Mouse (Mus musculus): Measurements from ENCODE around the gene Tnpo3. TPM values are rescaled to one million over a fixed set of nuclear protein-coding genes. Genes with fewer than 3 reads are reported as not detected.

Gene Tnpo3
- total and polyA plus RNA-seq, 2 experiments, result 26.8 to 34.7 TPM

- Histone ChIP-seq H3K79me2 (ENCODE audit: control insufficient read depth, insufficient read depth, low read length) (no peaks in the 10 kb centered on the region), H3K9ac (ENCODE audit: low read depth, low read length) (no peak overlapping the region), H3K27ac (replicated peaks; ENCODE audit: insufficient read depth, low read depth, low read length) (no peak overlapping the region), H3K4me1 (ENCODE audit: control insufficient read depth, insufficient read depth, low read length) (peaks cover 3% of the 10 kb centered on the region), H3K36me3 (ENCODE audit: control insufficient read depth, insufficient read depth, low read length) (no peaks in the 10 kb centered on the region), H3K27me3 (ENCODE audit: control insufficient read depth, insufficient read depth, low read length) (no peaks in the 10 kb centered on the region), H3K4me3 (ENCODE audit: insufficient read depth, low read depth, low read length) (no peak overlapping the region)
- DNase-seq (ENCODE audit: extremely low read depth, low read depth, low spot score), result no peak
- WGBS, result 77% methylated on average over 2 of the region's 2 CpGs
- no peak for TF ChIP-seq POLR2A (IDR thresholded peaks at IDR 0.05; ENCODE audit: extremely low read depth, insufficient read depth, low read length)
- TF ChIP-seq CTCF (IDR thresholded peaks at IDR 0.05; ENCODE audit: low read depth, low read length), result no peak
These were observed 111.9 kb downstream of the Tnpo3 start for GRCm38 (mm10) chr6:29497791-29498190.

GRCm38 (mm10) chr6:29496270-29496669 lies 113.4 kb downstream of the Tnpo3 start:
- H3K27me3 ChIP-seq (ENCODE audit: control insufficient read depth, insufficient read depth, low read length), result no peaks in the 10 kb centered on the region
- H3K4me3 ChIP-seq (ENCODE audit: insufficient read depth, low read depth, low read length), result no peak overlapping the region
- 61% methylated on average over 25 of the region's 25 CpGs for WGBS
- H3K9ac ChIP-seq (ENCODE audit: low read depth, low read length), result no peak overlapping the region
- peaks cover 3% of the 10 kb centered on the region for H3K4me1 ChIP-seq (ENCODE audit: control insufficient read depth, insufficient read depth, low read length)
- DNase-seq (ENCODE audit: extremely low read depth, low read depth, low spot score), result no peak
- TF ChIP-seq CTCF (IDR thresholded peaks at IDR 0.05; ENCODE audit: low read depth, low read length) (no peak), POLR2A (IDR thresholded peaks at IDR 0.05; ENCODE audit: extremely low read depth, insufficient read depth, low read length) (no peak)
- H3K79me2 ChIP-seq (ENCODE audit: control insufficient read depth, insufficient read depth, low read length), result no peaks in the 10 kb centered on the region
- no peaks in the 10 kb centered on the region for H3K36me3 ChIP-seq (ENCODE audit: control insufficient read depth, insufficient read depth, low read length)
- no peak overlapping the region for H3K27ac ChIP-seq (replicated peaks; ENCODE audit: insufficient read depth, low read depth, low read length)

DNA sequence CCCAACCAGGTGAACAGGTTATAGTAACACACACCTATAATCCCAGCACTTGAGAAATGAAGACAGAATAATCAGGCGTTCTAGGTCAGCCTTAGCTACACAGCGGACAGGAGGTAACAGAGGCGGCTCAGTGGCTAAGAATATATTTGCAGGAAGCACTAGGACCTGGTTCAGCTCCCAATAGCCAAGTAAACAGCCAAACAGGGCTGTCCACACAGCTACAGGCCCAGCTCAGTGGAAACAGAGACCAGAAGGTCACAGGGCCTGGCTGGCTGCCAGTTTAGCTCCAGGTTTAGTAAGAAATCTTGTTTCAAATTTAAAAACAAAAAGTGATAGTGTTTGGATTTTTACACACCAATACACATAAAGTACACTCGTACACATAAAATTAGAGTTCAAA lies 115.6 kb downstream of the Tnpo3 start:
- DNase-seq (ENCODE audit: extremely low read depth, low read depth, low spot score), result peak; percentile 79
- 26% methylated on average over 4 of the region's 4 CpGs for whole genome bisulfite sequencing
- Histone ChIP-seq H3K27me3 (ENCODE audit: control insufficient read depth, insufficient read depth, low read length) (no peaks in the 10 kb centered on the region), H3K79me2 (ENCODE audit: control insufficient read depth, insufficient read depth, low read length) (no peaks in the 10 kb centered on the region), H3K36me3 (ENCODE audit: control insufficient read depth, insufficient read depth, low read length) (no peaks in the 10 kb centered on the region), H3K4me1 (ENCODE audit: control insufficient read depth, insufficient read depth, low read length) (peaks cover 3% of the 10 kb centered on the region), H3K27ac (replicated peaks; ENCODE audit: insufficient read depth, low read depth, low read length) (no peak overlapping the region), H3K4me3 (ENCODE audit: insufficient read depth, low read depth, low read length) (no peak overlapping the region), H3K9ac (ENCODE audit: low read depth, low read length) (no peak overlapping the region)
- TF ChIP-seq CTCF (IDR thresholded peaks at IDR 0.05; ENCODE audit: low read depth, low read length), result no peak
- no peak for TF ChIP-seq POLR2A (IDR thresholded peaks at IDR 0.05; ENCODE audit: extremely low read depth, insufficient read depth, low read length)

Other genes with a start within 250 kb of the Tnpo3 start
- gene Opn1sw, start 221.4 kb downstream of the Tnpo3 start, total RNA-seq (2014; rRNA removed), result 0.09 and 0.20 TPM in 2 replicates
- 0.15 and 1.1 TPM in 2 replicates for gene Opn1sw, start 221.4 kb downstream of the Tnpo3 start, polyA plus RNA-seq (2012; rRNA removed)
- gene Ccdc136, start 213.6 kb downstream of the Tnpo3 start, total RNA-seq (2014; rRNA removed), result under 0.01 and 0.09 TPM in 2 replicates
- 0.11 and 0.34 TPM in 2 replicates for gene Ccdc136, start 213.6 kb downstream of the Tnpo3 start, polyA plus RNA-seq (2012; rRNA removed)
- gene Flnc, start 176.6 kb downstream of the Tnpo3 start, total RNA-seq (2014; rRNA removed), result 0.07 and 0.28 TPM in 2 replicates
- gene Flnc, start 176.6 kb downstream of the Tnpo3 start, polyA plus RNA-seq (2012; rRNA removed), result 0.04 and 0.09 TPM in 2 replicates
- gene Atp6v1f, start 142.2 kb downstream of the Tnpo3 start, total RNA-seq (2014; rRNA removed), result 86.8 and 90.5 TPM in 2 replicates
- gene Atp6v1f, start 142.2 kb downstream of the Tnpo3 start, polyA plus RNA-seq (2012; rRNA removed), result 167 and 181 TPM in 2 replicates
- gene Atp6v1fnb, start 138.4 kb downstream of the Tnpo3 start, total RNA-seq (2014; rRNA removed), result not detected in 2 replicates
- gene Atp6v1fnb, start 138.4 kb downstream of the Tnpo3 start, polyA plus RNA-seq (2012; rRNA removed), result not detected in 2 replicates
- 1.7 and 1.8 TPM in 2 replicates for gene Kcp, start 101.9 kb downstream of the Tnpo3 start, total RNA-seq (2014; rRNA removed)
- 5.6 and 10.2 TPM in 2 replicates for gene Kcp, start 101.9 kb downstream of the Tnpo3 start, polyA plus RNA-seq (2012; rRNA removed)
- 10.0 and 12.4 TPM in 2 replicates for gene Irf5, start 83.3 kb downstream of the Tnpo3 start, total RNA-seq (2014; rRNA removed)
- 30.6 and 48.3 TPM in 2 replicates for gene Irf5, start 83.3 kb downstream of the Tnpo3 start, polyA plus RNA-seq (2012; rRNA removed)
- gene Tspan33, start 84.3 kb upstream of the Tnpo3 start, total RNA-seq (2014; rRNA removed), result 4.2 and 9.3 TPM in 2 replicates
- gene Tspan33, start 84.3 kb upstream of the Tnpo3 start, polyA plus RNA-seq (2012; rRNA removed), result 7.0 and 8.5 TPM in 2 replicates
- 4.1 and 5.0 TPM in 2 replicates for gene Smo, start 125.6 kb upstream of the Tnpo3 start, total RNA-seq (2014; rRNA removed)
- gene Smo, start 125.6 kb upstream of the Tnpo3 start, polyA plus RNA-seq (2012; rRNA removed), result 6.7 and 10.5 TPM in 2 replicates
- 8.9 and 11.8 TPM in 2 replicates for gene Ahcyl2, start 158.1 kb upstream of the Tnpo3 start, total RNA-seq (2014; rRNA removed)
- 5.2 and 7.4 TPM in 2 replicates for gene Ahcyl2, start 158.1 kb upstream of the Tnpo3 start, polyA plus RNA-seq (2012; rRNA removed)

Data from liver, adult 2 months (tissue).